Mouse (Mus musculus) urinary bladder, adult 18-20 months (tissue): ENCODE results near the gene Rab42.

Experiments
- DNase-seq, 2 experiments: peaks; one replicate each; pipeline ENCODE4 v3.0.0; 2022; ENCODE audit warnings: low spot score in 2 of 2, mixed read lengths in 2 of 2

The Rab42 gene

DNA sequence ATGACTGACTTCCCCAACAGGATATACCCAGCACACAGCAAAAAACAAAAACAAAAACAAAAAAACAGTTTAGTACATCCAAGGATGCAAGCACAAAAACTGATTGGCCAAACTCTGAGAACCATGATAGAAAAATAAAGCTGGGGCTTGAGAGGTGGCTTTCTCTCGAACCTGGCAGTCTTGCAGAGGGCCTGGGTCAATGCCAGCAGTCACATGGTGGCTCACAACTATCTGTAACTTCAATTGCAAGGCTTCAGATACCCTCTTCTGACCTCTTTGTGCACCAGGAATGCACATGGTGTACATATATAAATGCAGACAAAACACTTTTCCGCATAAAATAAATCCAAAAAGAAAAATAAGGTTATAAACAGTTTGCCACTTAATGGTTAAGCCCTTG, 30.0 kb downstream of the Rab42 start:
- no peak for DNase-seq

DNA sequence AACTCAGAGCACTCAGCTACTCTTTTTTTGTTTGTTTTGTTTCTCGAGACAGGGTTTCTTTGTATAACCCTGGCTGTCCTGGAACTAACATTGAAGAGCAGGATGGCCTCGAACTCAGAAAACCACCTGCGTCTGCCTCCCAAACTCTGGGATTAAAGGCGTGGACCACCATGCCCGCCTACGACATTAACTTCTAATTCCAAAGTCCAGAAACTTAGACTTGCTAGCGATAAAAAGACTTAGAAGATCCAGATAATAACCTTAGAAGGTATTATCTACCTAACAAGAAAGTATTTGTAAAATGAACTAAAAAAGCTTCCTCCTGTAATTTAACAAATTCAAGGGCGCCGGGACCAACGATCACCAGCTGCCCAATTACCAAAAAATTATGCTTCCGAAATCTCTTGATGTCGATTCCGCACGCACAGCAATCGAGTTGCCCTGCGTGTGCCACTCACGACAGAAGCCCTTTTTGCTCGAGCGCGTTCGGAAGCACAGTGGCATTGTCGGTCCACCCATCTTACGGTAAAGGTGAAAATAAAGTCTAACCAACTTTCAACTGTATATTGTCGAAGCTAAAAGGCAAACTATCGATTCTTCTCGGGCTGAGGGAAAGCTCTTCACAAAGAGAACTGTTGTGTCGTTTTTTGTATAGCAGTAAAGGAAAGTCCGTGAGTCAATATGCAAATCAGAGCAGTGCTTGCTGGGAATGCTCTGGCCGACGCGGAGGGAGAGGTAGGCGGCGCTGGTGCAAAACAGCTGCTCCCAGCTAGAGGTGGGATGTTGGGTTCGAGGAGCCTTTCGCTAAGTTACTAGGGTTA, 33.2 kb downstream of the Rab42 start:
- DNase-seq: peak; percentile 68 to 73

- DNase-seq: no peak
These were observed 34.1 kb downstream of the Rab42 start for GRCm38 (mm10) chr4:132268871-132269739.

- no peak for DNase-seq
These were observed 36.3 kb downstream of the Rab42 start for GRCm38 (mm10) chr4:132266835-132267349.

DNA sequence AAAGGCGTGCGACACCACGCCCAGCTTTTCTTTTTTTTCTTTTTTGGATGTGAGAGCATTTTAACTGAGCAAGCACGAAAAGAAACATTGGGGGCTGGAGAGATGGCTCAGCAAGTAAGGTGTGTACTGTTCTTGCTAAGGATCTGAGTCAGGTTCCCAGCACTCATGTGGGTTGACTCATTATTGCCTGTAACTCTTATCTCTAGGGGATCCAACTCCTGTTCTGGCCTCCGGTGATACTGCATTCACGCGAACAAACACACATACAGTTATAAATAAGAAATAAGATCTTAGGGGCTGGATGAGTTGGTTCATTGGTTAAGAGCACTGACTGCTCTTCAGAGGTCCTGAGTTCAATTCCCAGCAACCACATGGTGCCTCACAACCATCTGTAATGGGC, 39.9 kb downstream of the Rab42 start:
- no peak for DNase-seq

- DNase-seq: no peak
These were observed 40.9 kb downstream of the Rab42 start for GRCm38 (mm10) chr4:132262358-132262616.

- peak; percentile 55 to 58 for DNase-seq
These were observed 41.4 kb downstream of the Rab42 start, which contains the start of gene Gmeb1 for GRCm38 (mm10) chr4:132261514-132262357. Gene Gmeb1 (minus strand): TSS chr4:132261602.

GRCm38 (mm10) chr4:132260404-132261379, 42.5 kb downstream of the Rab42 start:
- DNase-seq: peak; percentile 15 to 44

GRCm38 (mm10) chr4:132259248-132259647, 43.9 kb downstream of the Rab42 start:
- no peak for DNase-seq

DNA sequence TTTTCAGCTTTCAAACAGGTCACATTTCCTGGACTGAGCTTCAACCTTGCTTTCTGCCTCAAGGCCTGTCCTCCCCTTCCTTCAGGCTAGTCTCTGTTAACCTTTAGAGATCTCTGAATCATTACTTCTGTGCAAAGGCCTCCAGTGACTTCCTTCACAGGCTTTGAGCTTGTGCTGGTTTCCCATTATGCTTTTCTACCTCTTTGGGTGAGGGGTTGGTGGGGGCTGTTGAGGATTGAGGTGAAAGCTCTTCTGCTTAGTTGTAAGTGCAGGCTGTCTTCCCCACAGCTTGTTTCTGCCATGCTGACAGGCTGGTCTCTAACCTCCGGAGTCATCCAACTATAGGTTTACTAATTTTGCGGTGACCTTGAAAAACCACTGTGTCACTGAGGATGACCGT, 46.8 kb downstream of the Rab42 start:
- DNase-seq: no peak

- DNase-seq: no peak
These were observed 48.2 kb downstream of the Rab42 start for GRCm38 (mm10) chr4:132254986-132255385.

DNA sequence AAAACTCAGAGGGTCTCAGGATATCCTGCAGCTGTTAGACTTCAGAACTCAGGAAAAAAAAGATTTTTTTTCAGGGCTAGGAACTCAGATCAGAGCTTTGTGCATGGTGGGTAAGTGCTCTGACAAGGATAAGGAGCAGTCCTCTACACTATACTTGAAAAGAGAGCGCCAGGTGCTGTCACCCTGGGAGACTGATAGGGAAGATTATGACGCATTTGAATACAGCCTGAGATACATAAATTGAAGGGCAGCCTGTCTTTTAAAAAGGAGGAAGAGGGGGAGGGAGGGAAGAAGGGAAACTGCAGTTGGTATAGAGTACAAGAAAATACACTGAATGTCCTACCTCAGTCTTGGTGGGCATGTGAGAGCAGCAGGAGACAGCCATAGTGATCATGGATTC, 49.6 kb downstream of the Rab42 start:
- DNase-seq: no peak

- DNase-seq: no peak
These were observed 50.1 kb downstream of the Rab42 start for GRCm38 (mm10) chr4:132253128-132253527.
